Mouse (Mus musculus) mature B cell (primary cell): ENCODE data around the gene Tes.

Experiments used
- in situ Hi-C: fragments of 300-500 bp; cut with MboI; formaldehyde crosslinking; loops from 2 replicates; pipeline ENCODE4 v1.14.3; 2019

Tes gene

GRCm38 (mm10) chr6:17077720-17078119 is 12.8 kb downstream of the Tes start:
- in situ Hi-C loops = no loop called here

GRCm38 (mm10) chr6:17079304-17079703 is 14.4 kb downstream of the Tes start:
- in situ Hi-C loops = no loop called here

- in situ Hi-C loops = no loop called here
These were observed 14.9 kb downstream of the Tes start for GRCm38 (mm10) chr6:17079826-17080225.

- in situ Hi-C loops = no loop called here
These were observed 17.3 kb downstream of the Tes start for GRCm38 (mm10) chr6:17082238-17082637.

GRCm38 (mm10) chr6:17082800-17083199 is 17.9 kb downstream of the Tes start:
- in situ Hi-C loops = no loop called here

GRCm38 (mm10) chr6:17087485-17087884 is 22.5 kb downstream of the Tes start:
- in situ Hi-C loops = no loop called here

- in situ Hi-C loops = no loop called here
These were observed 32.4 kb downstream of the Tes start for GRCm38 (mm10) chr6:17097301-17097700.

- in situ Hi-C loops = no loop called here
These were observed 33.6 kb downstream of the Tes start for GRCm38 (mm10) chr6:17098559-17098958.

GRCm38 (mm10) chr6:17099477-17100130 is 34.7 kb downstream of the Tes start:
- in situ Hi-C loops = loop anchor here (25.0 kb wide), 1 partner anchor 263 kb away; no protein-coding TSS in a partner anchor

- in situ Hi-C loops = loop anchor here (25.0 kb wide), 1 partner anchor 257 kb away; no protein-coding TSS in a partner anchor
These were observed 40.8 kb downstream of the Tes start for GRCm38 (mm10) chr6:17105714-17106113.

- in situ Hi-C loops = loop anchor here (25.0 kb wide), 1 partner anchor 256 kb away; no protein-coding TSS in a partner anchor
These were observed 41.5 kb downstream of the Tes start for GRCm38 (mm10) chr6:17106493-17106892.

GRCm38 (mm10) chr6:17109204-17109603 is 44.3 kb downstream of the Tes start:
- in situ Hi-C loops = loop anchor here (25.0 kb wide), 1 partner anchor 253 kb away; no protein-coding TSS in a partner anchor

GRCm38 (mm10) chr6:17110564-17111100 is 45.7 kb downstream of the Tes start:
- in situ Hi-C loops = loop anchor here (25.0 kb wide), 1 partner anchor 252 kb away; no protein-coding TSS in a partner anchor

GRCm38 (mm10) chr6:17112081-17112480 is 47.1 kb downstream of the Tes start:
- in situ Hi-C loops = loop anchor here (25.0 kb wide), 1 partner anchor 250 kb away; no protein-coding TSS in a partner anchor

GRCm38 (mm10) chr6:17112990-17113389 is 48.0 kb downstream of the Tes start:
- in situ Hi-C loops = loop anchor here (25.0 kb wide), 1 partner anchor 249 kb away; no protein-coding TSS in a partner anchor

GRCm38 (mm10) chr6:17114588-17114987 is 49.6 kb downstream of the Tes start:
- in situ Hi-C loops = loop anchor here (25.0 kb wide), 1 partner anchor 248 kb away; no protein-coding TSS in a partner anchor

- in situ Hi-C loops = loop anchor here (25.0 kb wide), 1 partner anchor 247 kb away; no protein-coding TSS in a partner anchor
These were observed 50.3 kb downstream of the Tes start for GRCm38 (mm10) chr6:17115046-17115790.

- in situ Hi-C loops = loop anchor here (25.0 kb wide), 1 partner anchor 243 kb away; no protein-coding TSS in a partner anchor
These were observed 54.7 kb downstream of the Tes start for GRCm38 (mm10) chr6:17119521-17120232.

- in situ Hi-C loops = no loop called here
These were observed 75.1 kb downstream of the Tes start for GRCm38 (mm10) chr6:17140021-17140420.

GRCm38 (mm10) chr6:17142577-17143359 is 77.8 kb downstream of the Tes start:
- in situ Hi-C loops = no loop called here
